Mouse (Mus musculus) hindbrain, embryonic 14.5 days (tissue): ENCODE data around the gene Six2. TPM values are rescaled to one million over a fixed set of nuclear protein-coding genes. Genes with fewer than 3 reads are reported as not detected.

Experiments
- ATAC-seq: fragments of 200-750 bp; cut with Nextera tagmentation; 2 replicates; pipeline ENCODE4 v1.8.0; 2017; ENCODE audit warnings: moderate number of reproducible peaks, mild to moderate bottlenecking, moderate TSS enrichment, moderate library complexity; ENCODE audit not compliant: low FRiP score
- DNase-seq: peaks from one replicate; pipeline ENCODE4 v3.0.0-alpha.2; 2015; ENCODE audit warnings: low spot score
- H3K27ac ChIP-seq: fragments of 300-500 bp; sonication (generic); 2 replicates; pipeline ENCODE4 v1.5.1; 2014; ENCODE audit warnings: mild to moderate bottlenecking, moderate library complexity
- H3K27me3 ChIP-seq: fragments of 300-500 bp; sonication (generic); 2 replicates; pipeline ENCODE4 v1.6.1; 2014; ENCODE audit warnings: mild to moderate bottlenecking, low read length, mixed read lengths; ENCODE audit not compliant: control insufficient read depth, insufficient read depth
- H3K36me3 ChIP-seq: fragments of 300-500 bp; sonication (generic); replicated peaks from 2 replicates; pipeline ENCODE4 v1.6.1; 2014; ENCODE audit not compliant: control insufficient read depth, insufficient read depth
- H3K4me1 ChIP-seq: fragments of 300-500 bp; sonication (generic); replicated peaks from 2 replicates; pipeline ENCODE4 v1.6.1; 2014; ENCODE audit warnings: antibody characterized with exemption, low read length, mixed read lengths; ENCODE audit not compliant: control insufficient read depth, insufficient read depth
- H3K4me2 ChIP-seq: fragments of 300-500 bp; sonication (generic); replicated peaks from 2 replicates; pipeline ENCODE4 v1.6.1; 2014; ENCODE audit warnings: mild to moderate bottlenecking, moderate library complexity
- H3K4me3 ChIP-seq: fragments of 300-500 bp; sonication (generic); replicated peaks from 2 replicates; pipeline ENCODE4 v1.5.1; 2014; ENCODE audit warnings: mild to moderate bottlenecking, low read length
- H3K9ac ChIP-seq: fragments of 300-500 bp; sonication (generic); 2 replicates; pipeline ENCODE4 v1.6.1; 2014
- H3K9me3 ChIP-seq: fragments of 300-500 bp; sonication (generic); 2 replicates; pipeline ENCODE4 v1.6.1; 2016; ENCODE audit warnings: low read length; ENCODE audit not compliant: control insufficient read depth
- WGBS: fragments of 180-500 bp; shearing (Covaris S2); extraction: QIAGEN DNeasy Blood & Tissue Kit; methylation state at CpG from one replicate; pipeline ENCODE4 v1.1.7; 2014; 5-methylcytosine and 5-hydroxymethylcytosine counted together
- polyA plus RNA-seq: library from polyadenylated mRNA; unstranded; fragments of >200 nt; fragmentation: Nextera tagmentation; extraction: Ambion mirVana; gene quantifications from 2 replicates; pipeline ENCODE4 v1.2.1, GENCODE M21; 2014

Gene Six2
- polyA plus RNA-seq, 1 experiment from 2014 or later, result 0.64 TPM

DNA sequence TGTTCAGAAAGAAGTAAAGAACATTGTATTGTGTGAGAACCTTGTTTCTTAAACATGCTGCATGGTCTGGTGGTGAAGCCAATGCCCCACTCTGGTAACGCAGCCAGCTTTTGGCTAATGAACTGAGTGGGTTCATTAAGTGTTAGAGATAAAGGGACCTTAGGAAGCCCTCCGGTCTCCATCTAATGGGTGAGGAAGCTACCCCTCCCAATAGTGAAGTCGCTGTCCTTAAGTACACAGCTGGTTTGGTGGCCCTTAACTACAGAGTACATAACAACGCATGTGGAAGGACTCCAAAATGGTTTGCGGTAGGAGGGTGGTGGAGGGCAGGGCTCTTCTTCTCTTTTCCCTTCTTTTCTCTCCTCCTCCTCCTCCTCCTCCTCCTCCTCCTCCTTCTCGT is 50.2 kb downstream of the Six2 start:
- no peaks in the 10 kb centered on the region for H3K9me3 ChIP-seq
- no peak for DNase-seq
- H3K9ac ChIP-seq, result no peak overlapping the region
- no peaks in the 10 kb centered on the region for H3K4me1 ChIP-seq
- no peak overlapping the region for H3K4me3 ChIP-seq
- no peaks in the 10 kb centered on the region for H3K36me3 ChIP-seq
- H3K27ac ChIP-seq, result no peak overlapping the region
- WGBS, result 69% methylated on average over 5 of the region's 6 CpGs
- ATAC-seq, result no peak
- no peak overlapping the region for H3K4me2 ChIP-seq
- peaks cover 54% of the 10 kb centered on the region for H3K27me3 ChIP-seq

Other genes starting within 250 kb of the Six2 start
- 0.52 TPM in 1 of 2 replicates, not detected in the other for gene Six3, start 74.7 kb downstream of the Six2 start, polyA plus RNA-seq